Mouse (Mus musculus): ENCODE results near the gene Zbtb3.
A peak's percentile ranks its signal among the peaks of the same experiment; 100 is the strongest.

Zbtb3 gene

GRCm38 (mm10) chr19:8839908-8840791 is 37.8 kb downstream of the Zbtb3 start:
- peak; percentile 79 to 83 for DNase-seq (ENCODE audit: low spot score in 2 of 2)

- DNase-seq (ENCODE audit: low spot score in 2 of 2): no peak
These were observed 38.7 kb downstream of the Zbtb3 start for GRCm38 (mm10) chr19:8841012-8841411.

GRCm38 (mm10) chr19:8842961-8843360 is 40.6 kb downstream of the Zbtb3 start:
- DNase-seq (ENCODE audit: low spot score in 2 of 2): no peak

GRCm38 (mm10) chr19:8844371-8845129 is 42.2 kb downstream of the Zbtb3 start:
- peak; percentile 63 to 79 for DNase-seq (ENCODE audit: low spot score in 2 of 2)

GRCm38 (mm10) chr19:8848356-8848755 is 46.0 kb downstream of the Zbtb3 start:
- DNase-seq (ENCODE audit: low spot score in 2 of 2): no peak

GRCm38 (mm10) chr19:8850402-8850901 is 48.1 kb downstream of the Zbtb3 start, which contains the start of gene Lrrn4cl:
Lrrn4cl (plus strand) TSS chr19:8850768.
- no peak for DNase-seq (ENCODE audit: low spot score in 2 of 2)

GRCm38 (mm10) chr19:8851639-8852038 is 49.3 kb downstream of the Zbtb3 start:
- no peak for DNase-seq (ENCODE audit: low spot score in 2 of 2)

- no peak for DNase-seq (ENCODE audit: low spot score in 2 of 2)
These were observed 50.0 kb downstream of the Zbtb3 start for GRCm38 (mm10) chr19:8852236-8852928.

GRCm38 (mm10) chr19:8853117-8853516 is 50.8 kb downstream of the Zbtb3 start:
- DNase-seq (ENCODE audit: low spot score in 2 of 2): no peak
